Mouse (Mus musculus) kidney, adult 11 months (tissue): ENCODE measurements around the gene Smg7.

ENCODE experiments used
- DNase-seq: peaks from one replicate; pipeline ENCODE4 v3.0.0; 2022

Smg7 gene

DNA sequence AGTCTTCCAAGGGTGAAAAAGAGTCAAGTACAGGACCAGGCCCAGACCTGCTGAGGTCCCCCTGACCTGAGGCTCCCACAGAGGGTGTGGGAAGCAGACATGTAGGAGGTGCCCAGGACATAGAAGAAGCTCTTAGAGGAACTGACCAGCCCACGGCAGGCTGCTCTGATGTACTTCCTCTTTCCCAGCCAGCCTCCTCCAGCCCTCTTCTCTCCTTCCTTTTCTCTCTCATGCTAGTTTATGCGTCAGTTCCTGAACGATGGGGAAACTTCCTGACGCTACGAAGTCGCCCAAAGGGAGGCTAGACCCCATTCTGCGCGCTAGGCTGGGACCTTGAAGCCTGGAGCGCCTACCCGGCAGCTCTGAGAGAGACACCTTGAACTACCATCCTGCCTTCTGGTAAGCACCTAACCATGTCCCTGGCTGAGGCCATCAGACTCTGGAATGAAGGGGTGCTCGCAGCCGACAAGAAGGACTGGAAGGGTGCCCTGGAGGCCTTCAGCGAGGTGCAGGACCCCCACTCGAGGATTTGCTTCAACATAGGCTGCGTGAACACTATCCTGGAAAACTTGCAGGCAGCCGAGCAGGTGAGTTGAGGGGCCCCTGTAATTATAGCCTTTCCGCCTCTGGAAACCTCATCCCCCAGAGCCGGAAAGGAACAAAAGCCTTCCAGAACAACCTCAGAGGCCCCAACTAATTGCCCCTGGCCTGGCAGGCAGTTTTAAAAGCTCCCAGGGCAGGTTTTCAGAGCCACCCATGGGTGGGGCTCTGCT, 94.6 kb downstream of the Smg7 start:
- DNase-seq: no peak

DNA sequence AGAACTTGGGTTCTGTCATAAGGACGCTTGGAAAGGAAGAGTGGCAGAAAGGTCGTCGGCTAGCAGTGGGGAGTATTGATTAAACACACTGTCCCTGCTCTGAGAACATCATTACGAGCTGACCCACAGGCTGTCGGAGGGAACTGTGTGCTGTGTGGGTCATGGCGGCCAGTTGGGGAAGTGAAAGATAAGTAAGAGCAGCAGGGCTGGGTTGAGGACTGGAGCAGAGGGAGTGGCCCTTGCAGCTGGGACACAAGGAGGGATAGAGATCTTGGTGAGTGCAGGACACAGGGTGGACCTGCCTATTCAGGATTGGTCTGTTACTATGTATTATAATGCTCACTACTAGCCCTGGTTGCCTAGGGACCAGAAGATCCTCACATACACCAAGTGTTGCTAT, 97.5 kb downstream of the Smg7 start:
- no peak for DNase-seq

DNA sequence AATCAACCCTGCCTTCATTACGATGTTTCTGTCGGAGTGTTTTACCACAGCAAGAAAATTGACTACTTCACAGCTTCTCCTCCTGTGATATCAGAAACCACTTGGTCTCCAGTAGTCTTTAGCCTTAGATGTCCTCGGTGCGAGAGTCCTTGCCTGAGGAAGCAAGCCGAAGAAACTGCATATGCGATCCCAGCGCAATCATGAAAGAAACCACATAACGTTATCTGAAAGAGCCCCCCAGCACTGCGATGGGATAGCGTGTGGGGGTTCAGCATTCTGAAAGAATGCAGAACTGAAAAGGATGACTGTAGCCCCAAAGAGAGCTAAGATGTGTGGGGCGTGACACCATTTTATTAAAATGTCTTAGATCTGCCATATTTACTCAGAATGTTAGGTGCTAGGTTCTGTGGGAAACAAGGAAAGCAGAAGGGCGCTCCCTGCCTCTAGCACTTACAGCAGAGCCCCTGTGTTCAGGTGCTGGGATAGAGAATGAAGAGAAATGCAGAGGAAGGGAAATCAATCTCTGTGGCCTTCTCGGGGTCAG, 101.7 kb downstream of the Smg7 start:
- DNase-seq: no peak

DNA sequence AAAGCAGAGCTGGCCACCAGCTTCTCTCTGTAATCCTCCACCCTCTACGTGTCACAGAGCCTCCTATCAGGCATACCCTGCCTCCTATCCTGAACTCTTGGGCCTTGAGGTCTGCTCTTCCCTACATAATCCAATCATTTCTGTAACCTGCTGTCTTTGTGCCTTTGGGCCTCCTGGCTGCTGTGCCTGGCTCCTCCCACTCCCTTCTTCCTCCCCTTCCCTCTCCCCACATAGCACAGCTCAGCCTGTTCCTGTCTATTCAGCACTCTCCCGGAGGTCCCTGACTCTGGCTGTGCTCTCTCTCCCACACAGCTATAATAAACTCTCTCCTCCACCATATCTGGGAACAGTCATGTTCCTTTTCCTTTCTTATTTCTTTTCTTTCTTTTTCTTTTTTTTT, 102.5 kb downstream of the Smg7 start, which contains the start of gene Ncf2:
TSS of gene Ncf2 (plus strand) at position 298 of the 400 bp plus-strand sequence.
- no peak for DNase-seq

DNA sequence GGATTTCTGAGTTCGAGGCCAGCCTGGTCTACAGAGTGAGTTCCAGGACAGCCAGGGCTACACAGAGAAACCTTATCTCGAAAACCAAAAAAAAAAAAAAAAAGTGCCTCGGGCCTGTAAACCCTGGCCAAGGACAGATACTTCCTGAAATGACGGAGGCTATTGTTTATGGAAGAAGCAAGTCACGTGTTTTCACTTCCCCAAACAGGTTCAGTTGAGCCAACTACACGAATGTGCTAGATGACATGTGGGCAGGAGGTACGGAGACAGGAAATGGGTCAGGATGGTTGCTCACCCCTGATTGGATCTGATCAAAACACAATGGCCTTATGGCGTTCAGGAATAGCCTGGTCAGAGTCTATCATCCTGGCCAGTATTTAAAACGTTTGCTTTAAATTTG, 104.3 kb downstream of the Smg7 start:
- no peak for DNase-seq

DNA sequence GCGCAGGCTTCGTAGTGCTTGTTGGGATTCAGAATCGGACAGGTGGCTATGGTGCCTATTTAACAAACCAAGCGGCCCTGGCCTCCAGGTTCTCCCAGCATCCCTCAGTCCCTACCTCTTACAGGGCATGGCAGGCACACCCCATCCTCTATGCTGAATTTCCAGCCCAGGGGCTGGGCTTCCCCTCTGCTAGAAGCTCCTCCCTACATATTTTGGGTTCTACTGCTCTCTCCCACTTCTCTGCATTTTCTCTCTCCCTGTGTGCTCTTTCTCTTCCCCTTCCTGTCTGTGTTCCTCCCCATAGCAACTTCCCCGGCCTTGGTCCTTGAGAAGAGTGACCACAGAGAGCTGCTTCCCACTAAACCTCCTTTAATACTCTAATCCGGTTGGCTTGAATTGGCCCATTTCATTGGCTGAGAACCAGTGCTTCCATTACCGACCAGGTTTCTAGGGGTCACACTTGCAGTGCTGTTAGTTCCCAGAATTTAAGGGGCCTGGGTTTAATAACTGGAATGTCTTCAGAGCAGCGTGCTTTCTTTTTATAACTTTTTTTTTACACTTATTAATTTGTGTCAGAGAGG, 105.7 kb downstream of the Smg7 start:
- DNase-seq: no peak

DNA sequence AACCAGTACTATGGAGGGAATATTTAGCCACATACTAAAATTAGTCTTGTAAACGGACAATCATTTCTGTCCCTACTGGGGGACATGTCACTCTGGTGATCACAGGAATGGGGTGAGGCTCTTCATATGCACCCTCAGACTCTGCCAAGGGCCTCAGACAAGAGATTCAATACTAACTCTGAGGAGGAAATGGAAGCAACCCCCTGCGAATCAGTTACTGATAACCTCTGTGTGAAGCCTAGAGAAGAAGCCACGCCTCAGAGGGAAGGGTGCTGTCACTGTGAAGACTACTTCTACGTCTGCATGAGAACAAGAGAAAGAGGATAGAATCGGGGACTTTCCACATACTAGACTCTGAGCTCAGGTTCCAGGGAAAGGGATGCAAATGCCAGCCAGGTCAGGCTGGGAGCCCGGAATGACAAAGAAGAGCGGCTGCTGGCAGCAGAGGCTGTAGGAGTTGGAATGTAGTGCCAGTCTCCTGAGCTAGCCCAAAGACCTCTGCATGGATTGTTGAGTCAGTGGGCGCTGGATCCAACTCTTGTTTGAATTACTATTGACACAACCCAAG, 106.7 kb downstream of the Smg7 start:
- no peak for DNase-seq

DNA sequence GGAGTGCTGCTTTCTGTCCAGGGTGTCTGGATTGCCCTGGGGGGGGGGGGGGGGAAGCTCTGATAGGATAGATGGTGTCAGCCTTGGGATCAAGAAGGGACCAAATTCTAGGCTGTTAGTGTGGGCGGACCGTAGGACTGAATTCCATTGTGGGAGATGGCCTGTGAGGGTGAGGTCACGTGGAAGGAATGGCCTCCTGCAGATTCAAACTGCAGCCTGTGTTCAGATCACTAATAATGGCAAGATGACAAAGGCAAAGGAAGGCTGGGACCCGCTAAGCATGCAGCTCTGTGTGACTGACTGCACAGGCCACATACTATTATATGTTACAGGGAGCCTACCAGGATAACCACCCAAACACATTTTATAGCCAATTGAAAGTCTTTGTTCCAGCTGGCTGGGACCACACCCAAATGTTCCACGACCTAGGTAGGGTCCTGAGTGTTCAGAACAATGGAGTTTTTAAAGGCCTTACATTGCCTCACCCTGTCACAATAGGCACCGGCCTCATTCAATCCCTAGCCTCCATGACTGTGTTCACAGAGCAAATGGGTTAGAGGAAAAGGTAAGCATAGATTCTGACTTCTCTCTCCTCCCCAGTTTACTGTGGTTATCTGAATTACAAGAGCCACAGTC, 108.8 kb downstream of the Smg7 start:
- DNase-seq: no peak

DNA sequence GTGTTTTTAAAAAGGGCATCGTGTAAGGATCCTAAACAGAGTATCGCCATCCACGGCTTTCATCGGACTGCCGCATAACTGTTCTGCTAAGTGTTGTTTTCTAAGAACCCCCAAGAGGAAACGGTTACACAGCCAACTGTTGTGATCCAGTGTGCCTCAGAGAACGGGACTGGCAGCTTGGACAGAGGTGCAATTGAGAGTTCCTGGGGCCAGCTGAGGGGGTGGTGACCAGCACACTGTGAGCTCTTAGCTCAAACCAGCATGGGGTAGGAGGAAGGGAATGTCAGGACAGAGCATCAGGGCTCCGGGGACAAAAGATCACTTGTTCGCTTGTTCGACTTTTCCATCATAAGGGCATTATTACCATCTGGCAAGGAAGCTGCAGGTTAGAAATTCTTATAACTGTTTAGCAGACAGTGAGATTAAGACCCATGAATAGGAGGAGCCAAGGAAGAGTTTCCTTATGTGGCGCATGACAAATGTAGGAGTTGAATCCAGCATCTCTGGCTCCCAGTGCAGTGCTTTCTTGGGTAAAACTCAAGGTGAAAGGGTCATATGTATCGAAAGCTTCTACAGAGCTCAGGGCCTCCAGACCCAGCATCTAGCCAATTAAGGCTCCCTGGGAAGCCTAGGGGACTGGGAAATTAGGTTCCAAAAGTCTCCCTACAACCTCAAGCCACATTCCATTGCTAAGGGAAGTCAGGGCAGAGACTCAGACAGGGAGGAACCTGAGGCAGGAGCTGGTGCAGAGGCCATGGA, 109.5 kb downstream of the Smg7 start:
- DNase-seq: no peak

DNA sequence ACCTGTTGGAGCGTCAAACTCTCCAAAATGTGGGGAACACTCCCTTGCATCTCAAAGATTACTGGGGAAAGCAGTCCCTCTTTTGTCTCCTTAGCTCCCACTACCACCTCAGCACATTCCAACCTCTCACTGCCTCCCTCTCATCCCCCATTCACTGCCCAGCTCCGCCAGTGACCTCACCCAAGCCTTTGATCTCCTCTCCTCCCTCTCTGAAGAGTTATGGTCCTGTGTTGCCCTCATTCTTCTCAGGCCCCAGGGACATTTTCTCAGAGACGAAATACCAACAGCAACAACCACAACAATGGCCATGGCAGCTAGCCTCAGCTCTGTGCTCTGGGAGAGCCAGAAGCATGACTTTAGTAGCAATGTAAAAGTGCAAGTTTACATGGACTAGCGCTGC, 111.2 kb downstream of the Smg7 start:
- no peak for DNase-seq

DNA sequence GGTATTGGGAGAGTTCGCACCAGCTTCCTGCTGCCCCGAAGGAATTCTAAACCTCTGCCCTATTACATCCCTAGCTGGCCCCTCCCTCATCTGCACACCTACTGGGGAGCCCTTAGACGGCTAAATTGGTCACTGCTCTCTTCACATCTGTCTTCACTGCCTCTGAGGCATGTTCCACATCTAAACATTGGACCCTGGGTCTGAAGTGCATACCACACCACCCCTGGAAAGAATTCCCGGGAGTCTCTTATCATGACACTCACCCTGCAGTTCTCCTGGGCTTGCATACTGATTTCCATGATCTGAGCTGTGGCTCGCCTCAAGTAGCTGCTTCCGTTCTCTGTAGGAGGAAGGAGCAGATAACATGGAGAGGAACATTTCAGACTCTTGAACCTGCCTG, 111.6 kb downstream of the Smg7 start:
- no peak for DNase-seq

DNA sequence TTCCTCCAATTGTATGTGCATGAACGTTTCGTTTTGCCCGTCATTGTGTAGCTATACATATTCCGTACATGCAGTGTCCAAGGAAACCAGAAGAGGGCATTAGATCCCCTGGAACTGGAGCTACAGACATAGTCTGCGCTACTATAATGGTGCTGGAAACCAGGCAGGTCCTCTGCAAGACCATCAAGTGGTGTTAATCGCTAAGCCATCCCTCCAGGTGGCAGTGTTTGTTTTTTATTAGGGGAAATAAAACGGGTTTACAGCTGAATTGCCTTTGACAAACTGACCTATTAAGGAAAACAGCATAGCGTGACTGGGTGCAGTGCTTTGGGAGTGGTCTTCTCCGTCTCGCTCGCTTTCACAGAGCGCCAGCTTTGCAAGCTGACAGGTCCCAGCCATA, 112.2 kb downstream of the Smg7 start:
- no peak for DNase-seq

DNA sequence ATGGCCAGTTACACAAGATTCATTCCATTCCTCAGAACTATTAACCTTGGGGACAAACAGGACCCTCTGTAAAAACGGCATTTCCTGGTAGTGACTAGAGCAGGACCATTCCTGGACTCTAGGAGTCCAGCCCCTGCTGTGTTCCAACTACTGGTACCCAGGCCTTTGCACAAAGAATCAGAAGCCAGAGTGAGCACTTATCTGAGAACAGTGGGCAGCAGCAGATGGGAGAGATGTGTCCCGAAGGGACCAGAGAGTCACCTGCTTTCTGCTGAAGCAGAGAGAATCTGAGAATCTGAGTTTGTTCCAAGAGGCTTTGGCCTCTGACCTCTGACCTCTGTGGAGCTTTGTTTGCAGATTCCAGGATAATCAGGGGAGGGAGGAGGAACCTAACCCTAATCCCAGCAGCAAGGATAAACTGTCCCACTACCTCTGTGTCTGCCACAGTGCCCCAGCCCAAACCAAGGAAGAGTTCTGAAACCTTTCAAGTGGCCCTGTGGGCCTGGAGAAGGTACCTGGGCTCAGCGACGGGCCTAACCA, 114.3 kb downstream of the Smg7 start:
- no peak for DNase-seq
